Mouse (Mus musculus) intestine, embryonic 14.5 days (tissue): ENCODE measurements around the gene Dab2ip. TPM values are rescaled to one million over a fixed set of nuclear protein-coding genes. Genes with fewer than 3 reads are reported as not detected.

ENCODE experiments used
- ATAC-seq: fragments of 200-750 bp; cut with Nextera tagmentation; replicated peaks from 2 replicates; pipeline ENCODE4 v1.8.0; 2017; ENCODE audit warnings: low read depth, moderate number of reproducible peaks, moderate TSS enrichment, moderate library complexity; ENCODE audit not compliant: low FRiP score, low TSS enrichment
- DNase-seq: peaks from one replicate; pipeline ENCODE4 v3.0.0-alpha.2; 2018; ENCODE audit warnings: low spot score
- H3K27ac ChIP-seq: fragments of 300-500 bp; sonication (generic); 2 replicates; pipeline ENCODE4 v1.5.1; 2014; ENCODE audit warnings: low read depth, mild to moderate bottlenecking, control low read depth
- H3K27me3 ChIP-seq: fragments of 300-500 bp; sonication (generic); replicated peaks from 2 replicates; pipeline ENCODE4 v1.6.1; 2014; ENCODE audit warnings: low read length, control low read depth; ENCODE audit not compliant: control insufficient read depth, insufficient read depth
- H3K36me3 ChIP-seq: fragments of 300-500 bp; sonication (generic); 2 replicates; pipeline ENCODE4 v1.6.1; 2014; ENCODE audit warnings: low read length, control low read depth; ENCODE audit not compliant: control insufficient read depth, insufficient read depth
- H3K4me1 ChIP-seq: fragments of 300-500 bp; sonication (generic); replicated peaks from 2 replicates; pipeline ENCODE4 v1.6.1; 2014; ENCODE audit warnings: low read length, control low read depth, mixed read lengths; ENCODE audit not compliant: control insufficient read depth, insufficient read depth
- H3K4me2 ChIP-seq: fragments of 300-500 bp; sonication (generic); 2 replicates; pipeline ENCODE4 v1.6.1; 2014; ENCODE audit warnings: low read length
- H3K4me3 ChIP-seq: fragments of 300-500 bp; sonication (generic); 2 replicates; pipeline ENCODE4 v1.5.1; 2014; ENCODE audit warnings: low read depth, low read length, control low read depth, mixed read lengths
- H3K9ac ChIP-seq: fragments of 300-500 bp; sonication (generic); 2 replicates; pipeline ENCODE4 v1.6.1; 2014; ENCODE audit warnings: mild to moderate bottlenecking, low read length
- H3K9me3 ChIP-seq: fragments of 300-500 bp; sonication (generic); 2 replicates; pipeline ENCODE4 v1.6.1; 2016; ENCODE audit warnings: low read length, control low read depth; ENCODE audit not compliant: control insufficient read depth
- WGBS: fragments of 180-500 bp; shearing (Covaris S2); extraction: QIAGEN DNeasy Blood & Tissue Kit; methylation state at CpG from one replicate; pipeline ENCODE4 v1.1.7; 2014; 5-methylcytosine and 5-hydroxymethylcytosine counted together
- polyA plus RNA-seq: library from polyadenylated mRNA; unstranded; fragments of >200 nt; fragmentation: Nextera tagmentation; extraction: Ambion mirVana; gene quantifications from 2 replicates; pipeline ENCODE4 v1.2.1, GENCODE M21; 2014

Dab2ip gene
- polyA plus RNA-seq, 1 experiment from 2014 or later = 47.8 TPM

GRCm38 (mm10) chr2:35633392-35633791 is 75.3 kb downstream of the Dab2ip start:
- H3K4me3 ChIP-seq = no peak overlapping the region
- WGBS = 89% methylated on average over 4 of the region's 4 CpGs
- H3K4me2 ChIP-seq = no peak overlapping the region
- ATAC-seq (no peak), DNase-seq (no peak)
- H3K9ac ChIP-seq = no peak overlapping the region
- no peak overlapping the region for H3K27ac ChIP-seq
- H3K9me3 ChIP-seq = no peaks in the 10 kb centered on the region
- H3K4me1 ChIP-seq = no peaks in the 10 kb centered on the region
- no peaks in the 10 kb centered on the region for H3K27me3 ChIP-seq
- 0 out of 2 replicates have a peak, but pooled peaks cover 7% of the 10 kb centered on the region for H3K36me3 ChIP-seq

GRCm38 (mm10) chr2:35634963-35635362 is 76.9 kb downstream of the Dab2ip start:
- Histone ChIP-seq H3K4me1 (no peaks in the 10 kb centered on the region), H3K9ac (no peak overlapping the region), H3K36me3 (0 out of 2 replicates have a peak, but pooled peaks cover 7% of the 10 kb centered on the region), H3K4me2 (no peak overlapping the region), H3K27me3 (no peaks in the 10 kb centered on the region), H3K27ac (no peak overlapping the region), H3K9me3 (no peaks in the 10 kb centered on the region), H3K4me3 (no peak overlapping the region)
- no peak for DNase-seq
- WGBS = 84% methylated on average over 4 of the region's 4 CpGs
- ATAC-seq = no peak

- 70% methylated on average over 4 of the region's 4 CpGs for WGBS
- no peak for DNase-seq
- no peak overlapping the region for H3K27ac ChIP-seq
- H3K4me2 ChIP-seq = no peak overlapping the region
- H3K9me3 ChIP-seq = no peaks in the 10 kb centered on the region
- no peaks in the 10 kb centered on the region for H3K4me1 ChIP-seq
- H3K4me3 ChIP-seq = no peak overlapping the region
- H3K36me3 ChIP-seq = 0 out of 2 replicates have a peak, but pooled peaks cover 7% of the 10 kb centered on the region
- ATAC-seq = no peak
- no peak overlapping the region for H3K9ac ChIP-seq
- H3K27me3 ChIP-seq = no peaks in the 10 kb centered on the region
These were observed 77.5 kb downstream of the Dab2ip start for GRCm38 (mm10) chr2:35635541-35635940.

GRCm38 (mm10) chr2:35637880-35638535 is 79.9 kb downstream of the Dab2ip start:
- no peak overlapping the region for H3K9ac ChIP-seq
- no peak overlapping the region for H3K27ac ChIP-seq
- no peak; the same call in 1 of the 2 replicates for ATAC-seq
- no peak overlapping the region for H3K4me3 ChIP-seq
- H3K4me2 ChIP-seq = no peak overlapping the region
- no peaks in the 10 kb centered on the region for H3K27me3 ChIP-seq
- H3K9me3 ChIP-seq = no peaks in the 10 kb centered on the region
- WGBS = 72% methylated on average over 13 of the region's 13 CpGs
- H3K36me3 ChIP-seq = 0 out of 2 replicates have a peak, but pooled peaks cover 7% of the 10 kb centered on the region
- no peaks in the 10 kb centered on the region for H3K4me1 ChIP-seq
- DNase-seq = no peak

GRCm38 (mm10) chr2:35639799-35640198 is 81.7 kb downstream of the Dab2ip start:
- Histone ChIP-seq H3K9me3 (no peaks in the 10 kb centered on the region), H3K4me3 (no peak overlapping the region), H3K27ac (no peak overlapping the region), H3K9ac (no peak overlapping the region), H3K4me2 (no peak overlapping the region), H3K36me3 (peaks cover 19% of the 10 kb centered on the region; the same call in 1 of the 2 replicates), H3K27me3 (no peaks in the 10 kb centered on the region), H3K4me1 (no peaks in the 10 kb centered on the region)
- 88% methylated on average over 2 of the region's 2 CpGs for WGBS
- ATAC-seq (no peak), DNase-seq (no peak)

GRCm38 (mm10) chr2:35640576-35640975 is 82.5 kb downstream of the Dab2ip start:
- no peaks in the 10 kb centered on the region for H3K4me1 ChIP-seq
- no peaks in the 10 kb centered on the region for H3K27me3 ChIP-seq
- H3K9ac ChIP-seq = no peak overlapping the region
- no peaks in the 10 kb centered on the region for H3K9me3 ChIP-seq
- peaks cover 25% of the 10 kb centered on the region for H3K36me3 ChIP-seq
- H3K4me3 ChIP-seq = no peak overlapping the region
- no peak overlapping the region for H3K27ac ChIP-seq
- 72% methylated on average over 13 of the region's 13 CpGs for whole genome bisulfite sequencing
- H3K4me2 ChIP-seq = no peak overlapping the region
- no peak for DNase-seq
- ATAC-seq = no peak

GRCm38 (mm10) chr2:35642224-35642623 is 84.2 kb downstream of the Dab2ip start:
- Histone ChIP-seq H3K4me2 (no peak overlapping the region), H3K9me3 (no peaks in the 10 kb centered on the region), H3K27ac (no peak overlapping the region), H3K27me3 (no peaks in the 10 kb centered on the region), H3K9ac (no peak overlapping the region), H3K36me3 (peaks cover 35% of the 10 kb centered on the region), H3K4me3 (no peak overlapping the region), H3K4me1 (no peaks in the 10 kb centered on the region)
- ATAC-seq (no peak), DNase-seq (no peak)
- 78% methylated on average over 7 of the region's 7 CpGs for WGBS

- Histone ChIP-seq H3K27ac (no peak overlapping the region), H3K9ac (no peak overlapping the region), H3K4me1 (no peaks in the 10 kb centered on the region), H3K36me3 (peaks cover 35% of the 10 kb centered on the region), H3K27me3 (no peaks in the 10 kb centered on the region), H3K4me2 (no peak overlapping the region), H3K4me3 (no peak overlapping the region), H3K9me3 (no peaks in the 10 kb centered on the region)
- no peak for DNase-seq
- 89% methylated on average over 8 of the region's 8 CpGs for WGBS
- ATAC-seq = no peak
These were observed 88.5 kb downstream of the Dab2ip start for GRCm38 (mm10) chr2:35646553-35646952.

GRCm38 (mm10) chr2:35649708-35650107 is 91.6 kb downstream of the Dab2ip start:
- ATAC-seq = peak; percentile 56; the same call in 1 of the 2 replicates

More at GRCm38 (mm10) chr2:35649708-35650107, 91.6 kb downstream of the Dab2ip start:
- Histone ChIP-seq H3K4me1 (peaks cover 4% of the 10 kb centered on the region), H3K4me2 (no peak overlapping the region), H3K36me3 (peaks cover 24% of the 10 kb centered on the region), H3K9ac (no peak overlapping the region), H3K9me3 (no peaks in the 10 kb centered on the region), H3K4me3 (no peak overlapping the region), H3K27me3 (no peaks in the 10 kb centered on the region), H3K27ac (no peak overlapping the region)
- DNase-seq = peak; percentile 87
- WGBS = 39% methylated on average over 4 of the region's 4 CpGs
